Mouse (Mus musculus): ENCODE results near the gene Klc1.

- TF ChIP-seq CTCF (IDR thresholded peaks at IDR 0.05; ENCODE audit: low read depth, low read length) (no peak), POLR2A (IDR thresholded peaks at IDR 0.05; ENCODE audit: extremely low read depth, insufficient read depth, low read length) (no peak)
Observed at GRCm38 (mm10) chr12:111842565-111843433, 84.2 kb downstream of the Klc1 start.

Data from liver, adult 2 months (tissue).